Mouse (Mus musculus) testis, adult 2 months (tissue): ENCODE results near the gene Specc1.

Source experiments
- CTCF ChIP-seq: fragments of 200-500 bp; IDR thresholded peaks from 2 replicates; pipeline ENCODE4 v1.5.1; 2012; ENCODE audit warnings: low read depth, mild to moderate bottlenecking, inconsistent platforms, low read length, moderate library complexity; ENCODE audit not compliant: control insufficient read depth, insufficient read depth, insufficient replicate concordance
- POLR2A ChIP-seq: fragments of 200-500 bp; IDR thresholded peaks from 2 replicates; pipeline ENCODE4 v1.6.1; 2012; ENCODE audit warnings: low read depth, mild to moderate bottlenecking, inconsistent platforms, low read length, moderate library complexity; ENCODE audit not compliant: control insufficient read depth

DNA sequence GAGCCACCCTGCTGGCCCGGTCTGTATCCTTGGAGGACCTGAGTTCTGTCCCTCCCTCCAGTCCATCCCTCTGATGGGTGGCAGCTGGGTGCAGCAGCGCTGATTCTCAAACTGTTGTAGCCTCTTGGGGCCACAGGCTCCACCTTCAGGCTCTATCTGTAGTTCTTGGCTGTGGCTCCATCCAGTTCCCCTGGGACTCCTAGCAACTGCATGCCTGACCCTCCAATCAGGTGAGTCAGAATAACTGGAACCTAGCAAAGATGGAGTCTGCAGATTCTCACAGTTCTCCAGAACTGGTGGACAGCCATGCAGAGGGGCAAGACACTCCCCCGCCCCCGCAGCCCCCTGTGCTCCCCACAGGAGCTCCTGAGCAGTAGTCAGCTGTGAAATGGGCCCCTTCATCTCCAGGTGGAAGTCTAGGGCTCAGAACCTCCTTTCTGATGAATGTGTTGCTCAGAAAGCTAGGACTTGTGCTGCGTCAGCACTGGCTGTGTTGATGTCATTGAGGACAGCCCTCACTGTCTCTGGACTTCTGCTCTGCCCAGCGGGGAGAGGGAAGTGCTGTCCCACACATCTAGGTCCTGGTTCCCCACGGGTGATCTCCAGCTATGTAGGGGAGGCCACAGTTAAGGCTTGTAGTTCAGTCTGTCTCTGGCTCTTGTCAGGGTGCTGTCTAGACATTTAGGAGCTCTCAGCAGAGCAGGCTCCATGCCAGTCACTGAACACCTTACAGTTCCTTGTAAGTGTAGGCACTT is 264.4 kb downstream of the Specc1 start:
- TF ChIP-seq POLR2A (no peak), CTCF (no peak)
